Mouse (Mus musculus): ENCODE data around the gene Unc5cl.

DNA sequence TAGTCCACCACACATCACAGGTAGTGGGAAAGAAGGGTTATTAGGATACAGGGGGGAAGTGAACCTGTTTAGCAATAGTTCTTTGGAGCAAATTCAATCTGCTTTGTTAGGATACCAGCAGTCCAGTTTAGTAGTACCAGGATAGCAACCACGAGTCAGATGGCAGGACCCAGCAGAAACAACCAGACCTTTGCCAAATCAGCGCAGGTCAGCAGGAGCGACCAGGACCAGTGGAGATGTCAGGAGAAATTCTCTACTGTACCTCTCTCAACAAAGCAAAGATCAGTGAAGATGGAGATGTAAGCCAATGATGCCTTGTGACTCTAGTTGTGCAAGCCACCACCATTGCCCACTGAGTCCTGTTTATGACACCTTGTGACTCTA, 97.8 kb downstream of the Unc5cl start:
- TF ChIP-seq EP300 (IDR thresholded peaks at IDR 0.05; ENCODE audit: insufficient read depth, low read depth, low read length) (no peak), CTCF (IDR thresholded peaks at IDR 0.05) (no peak)
